Mouse (Mus musculus): ENCODE results near the gene Abca9. TPM values are rescaled to one million over a fixed set of nuclear protein-coding genes. Genes with fewer than 3 reads are reported as not detected.
A peak's percentile ranks its signal among the peaks of the same experiment; 100 is the strongest.

Abca9 gene
- polyA plus RNA-seq, 1 experiment from 2014 or later, result 6.3 TPM

DNA sequence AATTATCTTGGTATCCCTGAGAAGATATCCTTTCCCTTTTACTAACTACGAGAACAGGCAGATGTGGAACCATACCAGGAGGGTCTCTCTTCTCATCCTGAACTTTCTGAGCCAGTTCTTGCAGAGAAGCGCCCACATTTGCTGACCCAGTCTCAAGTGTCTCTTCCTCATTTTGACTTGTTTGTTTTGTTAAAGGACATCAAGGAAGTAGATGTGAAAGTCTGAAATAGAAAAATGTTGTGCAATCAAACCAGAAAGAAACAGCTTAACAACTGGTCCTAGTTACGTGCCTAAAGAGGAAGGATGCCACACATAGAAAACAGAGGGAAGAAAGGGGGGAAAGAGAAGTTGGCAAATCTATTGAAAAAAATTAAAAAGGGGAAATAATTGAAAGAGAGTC is 2.2 kb downstream of the Abca9 start:
- Histone ChIP-seq H3K4me2 (peak overlapping the region; percentile 1; the same call in 1 of the 2 replicates), H3K4me1 (ENCODE audit: insufficient read depth) (0 out of 2 replicates have a peak, but pooled peaks cover 5% of the 10 kb centered on the region), H3K4me3 (ENCODE audit: low read depth, low read length) (no peak overlapping the region), H3K36me3 (ENCODE audit: insufficient read depth) (no peaks in the 10 kb centered on the region), H3K9ac (no peak overlapping the region), H3K27ac (ENCODE audit: low read depth) (no peak overlapping the region), H3K9me3 (ENCODE audit: low read depth, low read length) (no peaks in the 10 kb centered on the region), H3K27me3 (ENCODE audit: insufficient read depth, low read length) (no peaks in the 10 kb centered on the region)
- no peak for TF ChIP-seq CTCF (IDR thresholded peaks at IDR 0.05; ENCODE audit: low read depth)
- peak; percentile 37 for DNase-seq
- ATAC-seq (ENCODE audit: insufficient read depth), result no peak
- 35% methylated on average over 3 of the region's 3 CpGs for WGBS

- Histone ChIP-seq H3K9me3 (ENCODE audit: low read depth, low read length) (no peaks in the 10 kb centered on the region), H3K4me1 (ENCODE audit: insufficient read depth) (0 out of 2 replicates have a peak, but pooled peaks cover 5% of the 10 kb centered on the region), H3K27ac (ENCODE audit: low read depth) (no peak overlapping the region), H3K4me3 (ENCODE audit: low read depth, low read length) (no peak overlapping the region), H3K36me3 (ENCODE audit: insufficient read depth) (no peaks in the 10 kb centered on the region), H3K9ac (no peak overlapping the region), H3K4me2 (no peak overlapping the region), H3K27me3 (ENCODE audit: insufficient read depth, low read length) (no peaks in the 10 kb centered on the region)
- ATAC-seq (ENCODE audit: insufficient read depth), result no peak
- no peak for TF ChIP-seq CTCF (IDR thresholded peaks at IDR 0.05; ENCODE audit: low read depth)
- no peak for DNase-seq
Observed at GRCm38 (mm10) chr11:110165409-110165808, 2.6 kb downstream of the Abca9 start.

DNA sequence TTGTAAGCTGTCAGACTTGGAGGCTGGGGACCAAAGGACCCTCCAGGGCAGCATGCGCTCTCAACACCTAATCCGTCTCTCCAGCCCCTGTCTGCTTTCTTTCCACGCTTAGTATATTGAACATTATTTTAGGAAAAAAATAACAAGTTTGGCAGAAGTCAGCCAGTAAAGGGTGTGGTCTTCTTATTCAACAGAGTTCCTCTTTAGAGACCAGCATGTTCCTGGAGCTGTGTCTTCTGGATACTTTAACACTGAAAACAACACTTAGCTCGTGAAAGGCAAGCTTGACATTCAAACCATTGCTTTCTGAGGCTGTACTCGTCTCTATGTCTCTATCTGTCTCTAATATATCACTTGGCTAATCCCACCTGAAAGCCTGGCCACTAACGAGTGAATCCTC is 10.9 kb downstream of the Abca9 start:
- DNase-seq, result no peak
- no peaks in the 10 kb centered on the region for H3K9me3 ChIP-seq (ENCODE audit: low read depth, low read length)
- H3K36me3 ChIP-seq (ENCODE audit: insufficient read depth), result no peaks in the 10 kb centered on the region
- no peaks in the 10 kb centered on the region for H3K4me1 ChIP-seq (ENCODE audit: insufficient read depth)
- TF ChIP-seq CTCF (IDR thresholded peaks at IDR 0.05; ENCODE audit: low read depth), result no peak
- WGBS, result 30% methylated on average over 6 of the region's 6 CpGs
- no peak for ATAC-seq (ENCODE audit: insufficient read depth)
- no peaks in the 10 kb centered on the region for H3K27me3 ChIP-seq (ENCODE audit: insufficient read depth, low read length)
- H3K27ac ChIP-seq (ENCODE audit: low read depth), result no peak overlapping the region
- no peak overlapping the region for H3K4me2 ChIP-seq
- no peak overlapping the region for H3K9ac ChIP-seq
- no peak overlapping the region for H3K4me3 ChIP-seq (ENCODE audit: low read depth, low read length)

- no peak overlapping the region for H3K4me3 ChIP-seq (ENCODE audit: low read depth, low read length)
- ATAC-seq (ENCODE audit: insufficient read depth), result no peak
- no peak overlapping the region for H3K9ac ChIP-seq
- no peaks in the 10 kb centered on the region for H3K9me3 ChIP-seq (ENCODE audit: low read depth, low read length)
- H3K27ac ChIP-seq (ENCODE audit: low read depth), result no peak overlapping the region
- no peak for DNase-seq
- H3K4me1 ChIP-seq (ENCODE audit: insufficient read depth), result no peaks in the 10 kb centered on the region
- no peaks in the 10 kb centered on the region for H3K27me3 ChIP-seq (ENCODE audit: insufficient read depth, low read length)
- H3K36me3 ChIP-seq (ENCODE audit: insufficient read depth), result no peaks in the 10 kb centered on the region
- TF ChIP-seq CTCF (IDR thresholded peaks at IDR 0.05; ENCODE audit: low read depth), result no peak
- H3K4me2 ChIP-seq, result no peak overlapping the region
- 91% methylated on average over 11 of the region's 11 CpGs for WGBS
Observed at GRCm38 (mm10) chr11:110155985-110156384, 12.0 kb downstream of the Abca9 start.

DNA sequence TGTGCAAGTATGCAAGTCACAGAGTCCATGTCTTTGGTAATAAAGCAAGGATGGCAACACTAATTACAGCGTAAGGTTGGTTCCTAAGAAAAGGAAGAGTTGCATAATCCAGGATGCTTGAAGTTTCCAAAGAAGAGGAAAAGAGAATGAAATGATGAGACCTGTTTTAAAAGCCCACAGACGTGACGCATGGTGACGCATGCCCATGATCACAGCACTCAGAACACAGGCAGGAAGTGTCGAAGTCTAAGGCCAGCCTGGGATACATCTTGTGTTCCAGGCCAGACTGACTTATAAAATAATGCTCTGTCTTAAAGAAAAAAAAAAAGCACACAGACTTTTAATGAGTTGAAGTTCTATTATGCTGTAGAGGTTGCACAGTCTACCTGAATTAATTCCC is 20.4 kb downstream of the Abca9 start:
- Histone ChIP-seq H3K27ac (ENCODE audit: low read depth) (no peak overlapping the region), H3K9me3 (ENCODE audit: low read depth, low read length) (no peaks in the 10 kb centered on the region), H3K4me1 (ENCODE audit: insufficient read depth) (no peaks in the 10 kb centered on the region), H3K27me3 (ENCODE audit: insufficient read depth, low read length) (no peaks in the 10 kb centered on the region), H3K4me3 (ENCODE audit: low read depth, low read length) (no peak overlapping the region), H3K9ac (no peak overlapping the region), H3K36me3 (ENCODE audit: insufficient read depth) (no peaks in the 10 kb centered on the region), H3K4me2 (no peak overlapping the region)
- DNase-seq (no peak), ATAC-seq (ENCODE audit: insufficient read depth) (no peak)
- 89% methylated on average over 5 of the region's 5 CpGs for WGBS
- TF ChIP-seq CTCF (IDR thresholded peaks at IDR 0.05; ENCODE audit: low read depth), result no peak

- 70% methylated on average over 11 of the region's 11 CpGs for WGBS
- Histone ChIP-seq H3K4me2 (no peak overlapping the region), H3K27ac (ENCODE audit: low read depth) (no peak overlapping the region), H3K9me3 (ENCODE audit: low read depth, low read length) (no peaks in the 10 kb centered on the region), H3K4me3 (ENCODE audit: low read depth, low read length) (no peak overlapping the region), H3K9ac (no peak overlapping the region), H3K36me3 (ENCODE audit: insufficient read depth) (no peaks in the 10 kb centered on the region), H3K27me3 (ENCODE audit: insufficient read depth, low read length) (no peaks in the 10 kb centered on the region), H3K4me1 (ENCODE audit: insufficient read depth) (no peaks in the 10 kb centered on the region)
- ATAC-seq (ENCODE audit: insufficient read depth) (no peak), DNase-seq (peak; percentile 15)
- no peak for TF ChIP-seq CTCF (IDR thresholded peaks at IDR 0.05; ENCODE audit: low read depth)
Observed at GRCm38 (mm10) chr11:110145421-110145820, 22.6 kb downstream of the Abca9 start.

DNA sequence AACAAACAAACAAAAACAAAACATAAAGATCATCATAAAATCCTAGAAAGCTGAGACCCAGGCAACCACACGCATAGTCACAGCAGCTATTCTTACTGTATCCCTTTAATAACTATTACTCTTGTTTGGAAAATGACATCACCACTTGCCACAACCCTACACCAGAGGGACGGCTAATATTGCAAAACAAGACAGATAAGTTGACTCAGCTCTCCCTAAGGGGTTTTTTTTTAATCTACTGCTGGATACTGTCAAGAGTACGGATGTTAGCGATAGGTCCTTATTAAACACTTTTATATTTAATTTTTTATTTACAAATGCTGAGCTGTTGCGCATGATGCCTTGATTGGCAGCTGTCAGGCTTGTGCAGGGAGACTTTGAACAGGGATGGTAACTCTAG is 37.2 kb downstream of the Abca9 start:
- ATAC-seq (ENCODE audit: insufficient read depth), result no peak
- 65% methylated on average over 5 of the region's 5 CpGs for WGBS
- no peak for TF ChIP-seq CTCF (IDR thresholded peaks at IDR 0.05; ENCODE audit: low read depth)

DNA sequence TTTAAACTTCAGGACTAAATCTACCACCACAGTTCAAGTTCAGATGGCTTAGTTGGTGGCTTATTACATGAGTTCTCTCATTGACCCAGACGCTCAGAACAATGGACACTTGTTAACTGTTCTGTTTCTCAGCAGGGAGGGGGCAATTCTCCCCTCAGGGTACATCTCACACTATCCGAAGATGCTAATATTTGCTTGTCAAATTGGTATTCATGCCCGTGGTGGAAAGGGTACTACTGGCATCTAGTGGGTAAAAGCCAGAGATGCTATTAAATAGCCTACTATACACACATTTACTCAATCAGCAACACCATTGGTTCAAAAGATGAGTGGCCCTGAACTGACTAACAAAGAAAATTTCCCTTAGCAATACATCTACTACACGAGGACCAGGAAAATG is 56.9 kb downstream of the Abca9 start:
- Histone ChIP-seq H3K4me1 (ENCODE audit: insufficient read depth) (no peaks in the 10 kb centered on the region), H3K4me2 (no peak overlapping the region), H3K36me3 (ENCODE audit: insufficient read depth) (no peaks in the 10 kb centered on the region; the same call in 1 of the 2 replicates), H3K9ac (no peak overlapping the region), H3K4me3 (ENCODE audit: low read depth, low read length) (no peak overlapping the region), H3K27ac (ENCODE audit: low read depth) (no peak overlapping the region), H3K27me3 (ENCODE audit: insufficient read depth, low read length) (no peaks in the 10 kb centered on the region), H3K9me3 (ENCODE audit: low read depth, low read length) (no peaks in the 10 kb centered on the region)
- peak; percentile 34 for TF ChIP-seq CTCF (IDR thresholded peaks at IDR 0.05; ENCODE audit: low read depth)
- DNase-seq (peak; percentile 31), ATAC-seq (ENCODE audit: insufficient read depth) (no peak)
- WGBS, result 42% methylated on average over 4 of the region's 4 CpGs

More for the DNA sequence above, 37.2 kb downstream of the Abca9 start:
- H3K4me3 ChIP-seq (ENCODE audit: low read depth, low read length), result no peak overlapping the region
- no peaks in the 10 kb centered on the region for H3K36me3 ChIP-seq (ENCODE audit: insufficient read depth)
- H3K27me3 ChIP-seq (ENCODE audit: insufficient read depth, low read length), result no peaks in the 10 kb centered on the region
- H3K9me3 ChIP-seq (ENCODE audit: low read depth, low read length), result no peaks in the 10 kb centered on the region
- DNase-seq, result peak; percentile 28
- no peak overlapping the region for H3K9ac ChIP-seq
- no peak overlapping the region for H3K4me2 ChIP-seq
- no peak overlapping the region for H3K27ac ChIP-seq (ENCODE audit: low read depth)
- no peaks in the 10 kb centered on the region for H3K4me1 ChIP-seq (ENCODE audit: insufficient read depth)
